Mouse (Mus musculus) liver, embryonic 11.5 days (tissue): ENCODE data around the gene Haus2. TPM values are rescaled to one million over a fixed set of nuclear protein-coding genes. Genes with fewer than 3 reads are reported as not detected.

ENCODE experiments used
- ATAC-seq: fragments of 200-750 bp; cut with Nextera tagmentation; replicated peaks from 2 replicates; pipeline ENCODE4 v1.8.0; 2017; ENCODE audit warnings: moderate number of reproducible peaks, mild to moderate bottlenecking, moderate TSS enrichment, moderate library complexity; ENCODE audit not compliant: low FRiP score
- DNase-seq: peaks from one replicate; pipeline ENCODE4 v3.0.0-alpha.2; 2017; ENCODE audit warnings: low spot score
- H3K27ac ChIP-seq: fragments of 300-500 bp; sonication (generic); 2 replicates; pipeline ENCODE4 v1.5.1; 2014; ENCODE audit warnings: mild to moderate bottlenecking, low read depth, low read length, control low read depth
- H3K27me3 ChIP-seq: fragments of 300-500 bp; sonication (generic); replicated peaks from 2 replicates; pipeline ENCODE4 v1.6.1; 2014; ENCODE audit warnings: low read length, mixed read lengths; ENCODE audit not compliant: control insufficient read depth, insufficient read depth
- H3K36me3 ChIP-seq: fragments of 300-500 bp; sonication (generic); 2 replicates; pipeline ENCODE4 v1.6.1; 2014; ENCODE audit warnings: mild to moderate bottlenecking, low read length, moderate library complexity, mixed read lengths; ENCODE audit not compliant: control insufficient read depth, insufficient read depth
- H3K4me1 ChIP-seq: fragments of 300-500 bp; sonication (generic); replicated peaks from 2 replicates; pipeline ENCODE4 v1.6.1; 2014; ENCODE audit warnings: low read length, mixed read lengths; ENCODE audit not compliant: control insufficient read depth, insufficient read depth
- H3K4me2 ChIP-seq: fragments of 300-500 bp; sonication (generic); 2 replicates; pipeline ENCODE4 v1.6.1; 2014; ENCODE audit warnings: mild to moderate bottlenecking, control low read depth, moderate library complexity
- H3K4me3 ChIP-seq: fragments of 300-500 bp; sonication (generic); 2 replicates; pipeline ENCODE4 v1.5.1; 2014; ENCODE audit warnings: low read depth, low read length, control low read depth
- H3K9ac ChIP-seq: fragments of 300-500 bp; sonication (generic); 2 replicates; pipeline ENCODE4 v1.6.1; 2014; ENCODE audit warnings: low read depth, low read length, control low read depth
- H3K9me3 ChIP-seq: fragments of 300-500 bp; sonication (generic); 2 replicates; pipeline ENCODE4 v1.6.1; 2016; ENCODE audit warnings: low read length, inconsistent platforms, mixed read lengths; ENCODE audit not compliant: control insufficient read depth
- WGBS: fragments of 180-500 bp; shearing (Covaris S2); extraction: QIAGEN DNeasy Blood & Tissue Kit; methylation state at CpG from one replicate; pipeline ENCODE4 v1.1.7; 2014; 5-methylcytosine and 5-hydroxymethylcytosine counted together
- polyA plus RNA-seq: library from polyadenylated mRNA; unstranded; fragments of >200 nt; fragmentation: Nextera tagmentation; extraction: Ambion mirVana; gene quantifications from 2 replicates; pipeline ENCODE4 v1.2.1, GENCODE M21; 2014

Haus2 gene
- polyA plus RNA-seq, 1 experiment from 2014 or later, result 30.6 TPM

DNA sequence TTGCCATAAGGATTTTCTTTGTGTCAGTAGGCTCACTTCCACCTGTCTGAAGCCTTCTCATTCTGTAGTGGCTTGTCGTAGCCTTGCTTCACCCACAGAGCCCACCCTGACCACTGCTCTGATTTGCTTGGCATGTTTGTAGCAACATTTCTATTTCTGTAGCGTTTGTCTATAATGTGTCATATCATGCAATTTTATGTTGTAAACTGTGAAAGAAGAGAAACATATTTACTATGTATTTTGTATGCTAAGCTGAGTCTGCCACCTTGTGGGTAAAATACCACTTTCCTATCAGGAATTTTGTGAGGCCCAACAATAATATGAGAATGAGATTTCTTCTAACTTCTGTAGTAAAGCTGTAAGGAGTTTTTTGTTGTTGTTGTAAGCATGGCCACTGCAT lies 61.1 kb downstream of the Haus2 start:
- Histone ChIP-seq H3K36me3 (no peaks in the 10 kb centered on the region), H3K4me3 (no peak overlapping the region), H3K27me3 (no peaks in the 10 kb centered on the region), H3K27ac (no peak overlapping the region), H3K9me3 (no peaks in the 10 kb centered on the region), H3K9ac (no peak overlapping the region), H3K4me2 (no peak overlapping the region), H3K4me1 (no peaks in the 10 kb centered on the region)
- no peak for ATAC-seq
- DNase-seq, result no peak
- WGBS, result 77% methylated on average over 2 of the region's 2 CpGs

Other genes starting within 250 kb of the Haus2 start
- gene Ganc, start 205.5 kb upstream of the Haus2 start, polyA plus RNA-seq, result 7.8 and 8.5 TPM in 2 replicates
- 7.1 and 9.2 TPM in 2 replicates for gene Tmem87a, start 205.3 kb upstream of the Haus2 start, polyA plus RNA-seq
- 6.3 and 7.5 TPM in 2 replicates for gene Capn3, start 153.4 kb upstream of the Haus2 start, polyA plus RNA-seq
- gene Zfp106, start 45.5 kb upstream of the Haus2 start, polyA plus RNA-seq, result 75.0 and 81.9 TPM in 2 replicates
- gene Snap23, start 41.7 kb upstream of the Haus2 start, polyA plus RNA-seq, result 74.2 and 76.5 TPM in 2 replicates
- 17.2 and 24.2 TPM in 2 replicates for gene Lrrc57, start 137 bp downstream of the Haus2 start, polyA plus RNA-seq
- gene Stard9, start 19.7 kb downstream of the Haus2 start, polyA plus RNA-seq, result 3.0 and 3.5 TPM in 2 replicates
- gene Cdan1, start 240.7 kb downstream of the Haus2 start, polyA plus RNA-seq, result 9.3 and 9.9 TPM in 2 replicates
- gene Ttbk2, start 241.2 kb downstream of the Haus2 start, polyA plus RNA-seq, result 2.5 and 2.9 TPM in 2 replicates